Mouse (Mus musculus): ENCODE data around the gene Tmbim4. TPM values are rescaled to one million over a fixed set of nuclear protein-coding genes. Genes with fewer than 3 reads are reported as not detected.
A peak's percentile ranks its signal among the peaks of the same experiment; 100 is the strongest.

Gene Tmbim4
- total RNA-seq, 2 experiments from 2014 or later, result 60.8 to 70.3 TPM

DNA sequence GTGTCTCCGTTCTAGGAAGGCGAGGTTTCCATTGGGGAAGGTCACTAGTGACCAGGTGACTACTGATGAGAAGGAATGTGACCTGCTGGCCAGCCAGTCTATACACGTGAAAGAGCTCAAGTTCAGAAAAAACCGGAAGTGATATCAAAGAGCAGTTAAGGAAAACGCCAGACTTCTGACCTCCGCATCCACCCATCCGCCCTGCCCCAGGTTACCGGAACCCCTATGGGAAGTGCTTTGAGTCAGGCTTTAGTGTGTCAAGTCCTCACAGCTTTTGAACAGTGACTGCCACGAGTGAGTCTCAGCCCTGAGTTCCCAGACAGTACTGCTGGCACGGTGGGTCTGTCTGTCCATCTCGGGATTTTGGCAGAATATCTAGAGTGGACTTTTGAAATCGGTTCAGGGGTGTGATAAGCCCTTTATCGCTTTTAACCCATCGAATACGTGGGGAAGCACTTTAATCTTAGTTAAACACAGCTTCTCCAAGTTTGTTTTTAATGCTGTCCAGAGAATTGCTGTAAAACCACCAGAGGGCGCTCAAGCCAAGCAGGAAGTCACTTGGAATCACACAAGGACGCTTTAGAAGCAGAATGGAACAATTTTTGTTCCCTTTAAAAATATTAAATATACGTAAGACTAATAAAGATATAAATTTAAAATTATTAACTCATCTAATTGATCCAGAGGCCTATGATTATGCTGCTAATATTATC lies 32.4 kb downstream of the Tmbim4 start:
- intact Hi-C loops (cut with DNase I), result loop anchor here (5.0 kb wide), 2 partner anchors 628 to 1023 kb away; no protein-coding TSS in a partner anchor

DNA sequence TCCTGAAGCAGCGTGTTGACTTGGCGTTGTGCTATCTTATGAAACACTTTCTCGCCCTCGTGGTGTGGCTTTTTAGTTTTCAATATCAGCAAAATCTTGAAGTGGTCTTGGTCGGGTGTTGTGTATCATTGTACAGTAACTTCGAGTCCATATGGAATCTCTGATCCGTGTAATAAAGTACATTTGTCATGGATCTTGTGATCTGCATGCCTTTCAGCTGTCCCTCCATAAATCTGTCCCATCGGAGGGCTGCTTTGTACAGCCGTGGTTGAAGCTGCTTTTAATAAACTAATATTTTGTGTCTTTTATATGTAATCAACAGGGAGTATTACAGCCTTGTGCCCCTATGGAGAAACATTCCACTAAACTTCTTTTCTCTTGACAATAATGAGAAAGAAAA lies 35.5 kb downstream of the Tmbim4 start:
- DNase-seq (ENCODE audit: low spot score in 2 of 2), result no peak
- intact Hi-C loops (cut with DNase I), result no loop called here

More for the DNA sequence above, 32.4 kb downstream of the Tmbim4 start:
- DNase-seq (ENCODE audit: low spot score in 2 of 2), result peak; percentile 55 to 68

- intact Hi-C loops (cut with DNase I), result no loop called here
- DNase-seq (ENCODE audit: low spot score in 2 of 2), result no peak
Measured at GRCm38 (mm10) chr10:120238241-120238640, 36.9 kb downstream of the Tmbim4 start.

DNA sequence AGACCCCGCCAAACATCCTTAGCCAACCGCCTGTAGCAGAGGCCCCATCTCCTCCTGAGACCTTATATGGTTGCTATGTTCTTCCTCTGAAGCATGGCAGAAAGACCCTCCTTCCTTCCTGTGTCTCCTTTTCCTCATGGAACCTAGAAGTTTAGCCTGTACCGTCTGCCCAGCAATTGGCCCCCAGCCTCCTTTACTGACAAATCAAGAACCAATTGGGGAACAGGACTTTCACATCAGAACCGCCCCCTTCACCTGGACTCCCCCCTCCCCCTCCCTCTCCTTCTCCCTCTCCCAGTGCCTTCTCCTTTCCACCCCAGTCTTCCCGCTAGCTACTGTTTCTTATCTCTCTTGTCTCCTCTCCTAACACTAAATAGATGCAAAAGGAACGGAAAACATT lies 38.1 kb downstream of the Tmbim4 start:
- intact Hi-C loops (cut with DNase I), result no loop called here
- DNase-seq (ENCODE audit: low spot score in 2 of 2), result no peak

- intact Hi-C loops (cut with DNase I), result no loop called here
Measured at GRCm38 (mm10) chr10:120242421-120242820, 41.0 kb downstream of the Tmbim4 start.

DNA sequence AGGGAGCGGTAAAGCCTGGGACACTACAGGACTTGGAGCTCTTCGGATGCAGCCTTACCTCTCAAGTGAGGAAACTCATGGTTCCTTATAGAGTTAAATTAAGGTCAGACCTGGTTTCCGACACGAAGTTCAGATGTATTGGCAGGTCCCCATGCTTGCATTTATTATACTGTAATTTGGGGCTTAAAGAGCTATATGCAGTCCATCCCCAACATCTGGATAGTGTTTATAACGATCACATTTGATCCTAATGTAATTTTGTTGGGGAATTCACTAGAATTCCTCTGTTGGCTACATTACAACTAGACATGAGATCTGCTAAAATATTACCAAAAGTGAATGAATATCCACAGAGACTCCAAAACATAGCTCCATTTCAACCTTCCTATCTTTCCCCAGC lies 44.3 kb downstream of the Tmbim4 start:
- intact Hi-C loops (cut with DNase I), result no loop called here
- DNase-seq (ENCODE audit: low spot score in 2 of 2), result no peak

More at GRCm38 (mm10) chr10:120242421-120242820, 41.0 kb downstream of the Tmbim4 start:
- DNase-seq (ENCODE audit: low spot score in 2 of 2), result no peak

DNA sequence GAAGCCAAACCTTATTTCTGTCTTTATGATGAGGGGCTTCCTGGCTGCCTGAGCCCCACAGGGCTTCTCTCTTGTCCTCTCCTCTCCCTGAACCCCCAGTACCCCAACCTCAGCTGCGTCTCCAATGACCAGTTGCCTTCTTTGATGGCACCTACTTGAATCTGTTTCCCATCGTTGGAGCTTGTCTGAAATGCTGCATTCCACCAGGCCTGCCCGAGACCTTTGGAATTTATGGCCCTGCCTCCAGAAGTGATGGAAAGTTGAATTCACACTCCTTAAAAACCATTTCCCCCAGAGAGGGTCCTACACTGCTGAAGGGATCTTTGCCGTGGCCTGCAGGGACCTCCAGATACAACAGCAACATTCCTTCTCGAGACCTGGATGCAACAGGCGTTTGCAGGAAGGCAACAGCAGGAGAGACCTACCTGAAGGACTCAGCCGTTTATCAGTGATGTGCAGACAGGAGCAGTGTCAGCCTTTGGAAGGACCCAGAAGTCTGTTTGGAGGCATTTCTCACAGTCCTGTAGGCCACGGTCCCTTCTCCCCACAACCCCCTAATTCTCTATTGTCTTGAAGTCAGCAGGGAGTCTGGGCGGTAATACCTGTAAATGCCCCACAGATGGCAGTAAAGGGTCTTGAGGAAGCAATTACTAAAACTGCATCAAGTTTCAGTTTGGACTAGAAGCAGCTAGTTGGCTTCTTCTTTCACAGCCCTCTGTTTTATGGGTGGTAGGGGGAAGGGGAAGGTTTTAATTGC lies 45.8 kb downstream of the Tmbim4 start:
- intact Hi-C loops (cut with DNase I), result no loop called here
- DNase-seq (ENCODE audit: low spot score in 2 of 2), result peak; percentile 42 to 69

- intact Hi-C loops (cut with DNase I), result no loop called here
Measured at GRCm38 (mm10) chr10:120250911-120251683, 49.7 kb downstream of the Tmbim4 start.

DNA sequence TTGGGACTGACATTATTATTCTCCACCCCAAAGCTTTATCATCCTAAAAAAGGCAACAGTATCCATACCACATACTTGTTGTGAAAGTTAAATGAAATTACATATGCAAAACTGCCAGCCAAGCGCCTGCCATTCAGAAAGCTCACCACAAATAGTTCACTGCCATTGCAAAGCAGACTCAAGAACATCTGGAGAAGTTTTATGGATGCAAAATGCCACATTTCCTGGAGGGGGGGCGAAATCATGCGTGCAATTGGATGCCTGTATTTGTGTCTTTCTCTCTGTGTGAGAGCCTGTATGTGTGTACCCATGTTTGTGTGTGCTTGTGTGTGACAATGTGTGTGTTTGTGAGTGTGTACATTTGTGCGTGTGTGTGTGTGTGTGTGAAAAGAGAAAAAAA lies 50.4 kb downstream of the Tmbim4 start:
- no peak for DNase-seq (ENCODE audit: low spot score in 2 of 2)
- intact Hi-C loops (cut with DNase I), result no loop called here

More at GRCm38 (mm10) chr10:120250911-120251683, 49.7 kb downstream of the Tmbim4 start:
- DNase-seq (ENCODE audit: low spot score in 2 of 2), result no peak

GRCm38 (mm10) chr10:120252800-120253199 lies 51.4 kb downstream of the Tmbim4 start:
- DNase-seq (ENCODE audit: low spot score in 2 of 2), result no peak
- intact Hi-C loops (cut with DNase I), result no loop called here

DNA sequence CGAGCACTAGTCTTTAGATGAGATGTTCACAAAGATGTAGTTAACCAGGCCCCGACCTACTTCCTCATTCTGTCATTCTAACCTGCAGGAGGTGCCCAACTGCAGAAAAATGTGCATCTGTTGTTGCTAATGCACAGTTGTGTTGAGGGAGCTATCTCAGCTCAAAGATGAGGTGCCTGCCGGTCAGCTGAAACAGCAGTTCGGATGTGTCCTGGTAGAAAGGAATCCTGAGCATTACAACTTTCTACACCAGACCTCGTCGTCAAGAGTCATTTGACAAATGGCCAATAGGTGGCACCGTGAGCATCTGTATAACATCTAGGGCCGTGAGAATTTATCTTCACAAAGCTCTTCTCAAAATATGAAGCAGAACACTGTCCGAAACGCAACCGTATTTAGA lies 55.8 kb downstream of the Tmbim4 start:
- intact Hi-C loops (cut with DNase I), result loop anchor here (2.0 to 5.0 kb wide), 2 partner anchors 446 to 605 kb away; no protein-coding TSS in a partner anchor
- DNase-seq (ENCODE audit: low spot score in 2 of 2), result peak; percentile 54 to 67

GRCm38 (mm10) chr10:120267790-120268189 lies 66.4 kb downstream of the Tmbim4 start:
- no peak for DNase-seq (ENCODE audit: low spot score in 2 of 2)
- intact Hi-C loops (cut with DNase I), result no loop called here

DNA sequence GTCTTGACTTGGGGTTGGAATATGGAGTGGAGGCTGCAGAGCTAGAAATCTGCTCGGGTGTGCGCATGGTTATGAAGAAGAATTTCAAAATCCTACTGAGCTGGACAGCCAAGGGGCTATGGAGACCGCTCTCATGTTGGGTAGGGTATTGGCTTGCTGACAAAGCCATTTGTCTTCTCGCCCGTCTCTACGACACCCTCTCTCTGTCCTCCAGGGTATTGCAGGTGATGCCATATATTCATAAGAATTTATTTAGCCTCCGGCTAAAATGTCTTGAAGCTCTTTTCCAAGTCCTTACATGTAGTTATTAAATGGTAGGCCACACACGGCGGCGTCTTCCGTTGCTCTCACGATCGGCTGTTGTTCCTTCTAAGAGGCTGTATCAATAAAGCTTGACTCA lies 68.6 kb downstream of the Tmbim4 start:
- intact Hi-C loops (cut with DNase I), result no loop called here
- no peak for DNase-seq (ENCODE audit: low spot score in 2 of 2)

DNA sequence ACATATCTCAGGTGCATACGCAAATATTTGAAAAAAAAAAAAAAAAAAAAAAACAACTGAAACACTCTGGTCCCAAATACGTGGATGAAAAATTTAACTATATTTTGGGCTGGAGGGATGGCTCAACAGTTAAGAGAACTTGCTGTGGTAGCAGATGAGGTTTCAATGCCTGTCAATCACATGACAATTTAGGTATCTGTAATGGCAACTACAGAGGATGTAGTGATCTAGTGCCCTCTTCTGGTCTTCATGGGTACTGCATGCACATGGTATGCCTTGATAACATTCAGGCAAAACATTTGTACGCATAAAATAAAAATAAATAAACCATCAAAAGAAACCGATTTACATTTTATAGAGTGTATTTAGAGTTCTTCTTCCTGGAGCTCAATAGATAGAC lies 69.4 kb downstream of the Tmbim4 start:
- intact Hi-C loops (cut with DNase I), result no loop called here
- DNase-seq (ENCODE audit: low spot score in 2 of 2), result peak in 1 of 2 experiments; percentile 19

- no peak for DNase-seq (ENCODE audit: low spot score in 2 of 2)
- intact Hi-C loops (cut with DNase I), result no loop called here
Measured at GRCm38 (mm10) chr10:120271318-120271717, 69.9 kb downstream of the Tmbim4 start.

DNA sequence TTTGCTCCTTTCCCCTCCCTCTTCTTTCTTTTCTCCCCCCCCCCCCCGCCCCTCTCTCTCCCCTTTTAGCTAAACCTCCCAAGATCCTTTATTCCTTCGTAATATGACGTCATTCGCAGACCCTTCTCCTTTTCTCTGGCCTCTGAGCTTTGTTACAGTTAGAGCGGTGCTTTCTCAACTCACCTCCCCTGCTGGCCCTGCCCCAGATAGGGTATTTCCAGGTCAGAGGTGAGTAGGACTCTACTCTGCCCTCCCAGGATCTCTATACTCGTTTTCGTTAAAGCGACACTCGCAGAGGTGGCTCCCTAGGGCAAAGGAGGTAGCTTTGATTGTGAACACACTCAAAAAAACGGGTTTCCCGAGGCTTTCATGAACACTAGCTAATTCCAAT lies 70.5 kb downstream of the Tmbim4 start:
- intact Hi-C loops (cut with DNase I), result no loop called here
- no peak for DNase-seq (ENCODE audit: low spot score in 2 of 2)

DNA sequence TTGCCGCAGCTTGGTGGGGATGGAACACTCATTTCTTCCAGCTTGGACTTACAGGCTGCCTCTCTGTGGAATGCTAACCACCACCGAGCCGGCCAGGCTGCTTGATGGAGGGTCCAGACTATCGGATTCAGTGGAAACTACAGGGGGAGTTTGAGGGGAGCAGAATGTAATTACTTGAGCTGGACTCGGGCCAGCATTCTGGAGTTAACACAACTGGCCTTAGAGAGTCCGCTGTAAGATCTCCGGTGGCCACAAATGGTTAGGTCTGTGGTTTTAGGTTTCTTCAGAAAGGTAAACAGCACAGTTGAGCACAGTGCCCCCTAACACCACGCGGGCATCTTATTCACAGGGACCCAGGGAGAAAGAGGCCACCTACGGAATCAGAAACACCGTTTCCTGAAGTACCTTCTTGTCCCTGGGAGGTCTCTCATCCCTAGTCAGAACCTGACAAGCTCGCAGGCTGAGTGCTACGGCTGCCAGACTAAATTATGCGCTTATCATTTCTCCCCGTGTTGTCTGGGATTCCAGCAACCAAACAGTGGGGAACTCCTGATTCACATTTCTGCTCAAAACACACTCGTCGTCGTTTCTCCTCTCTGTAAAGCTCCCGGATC lies 71.0 kb downstream of the Tmbim4 start:
- intact Hi-C loops (cut with DNase I), result no loop called here
- no peak for DNase-seq (ENCODE audit: low spot score in 2 of 2)

GRCm38 (mm10) chr10:120273335-120273734 lies 71.9 kb downstream of the Tmbim4 start:
- intact Hi-C loops (cut with DNase I), result no loop called here

More at GRCm38 (mm10) chr10:120273335-120273734, 71.9 kb downstream of the Tmbim4 start:
- no peak for DNase-seq (ENCODE audit: low spot score in 2 of 2)
